Mouse (Mus musculus): Measurements from ENCODE around the gene Pglyrp4. TPM values are rescaled to one million over a fixed set of nuclear protein-coding genes. Genes with fewer than 3 reads are reported as not detected.

Pglyrp4 gene
- total RNA-seq (2014; rRNA removed) (not detected in 2 replicates), polyA plus RNA-seq (2015; fragmentation: Nextera tagmentation; extraction: Ambion mirVana) (not detected in 2 replicates)

GRCm38 (mm10) chr3:90726606-90727005, at the start of gene Pglyrp4:
Gene Pglyrp4 (plus strand): TSS chr3:90726906.
- Histone ChIP-seq H3K4me1 (ENCODE audit: insufficient read depth, low read length) (no peaks in the 10 kb centered on the region), H3K27me3 (ENCODE audit: insufficient read depth, low read length) (no peaks in the 10 kb centered on the region), H3K4me3 (ENCODE audit: low read length) (no peak within 1 kb of the TSS), H3K4me2 (ENCODE audit: low read depth, low read length) (no peak within 1 kb of the TSS), H3K9me3 (ENCODE audit: low read length) (no peaks in the 10 kb centered on the region), H3K9ac (replicated peaks; ENCODE audit: low read length) (no peak within 1 kb of the TSS), H3K36me3 (ENCODE audit: insufficient read depth, low read length) (no peaks in the 10 kb centered on the region), H3K27ac (no peak within 1 kb of the TSS)
- no peak for DNase-seq (ENCODE audit: low spot score)
- no peak for TF ChIP-seq CTCF (IDR thresholded peaks at IDR 0.05; ENCODE audit: low read depth)
- 87% methylated on average over 3 of the region's 3 CpGs for WGBS
- ATAC-seq = no peak

GRCm38 (mm10) chr3:90678656-90679055, 48.0 kb upstream of the Pglyrp4 start:
- Histone ChIP-seq H3K9ac (replicated peaks; ENCODE audit: low read length) (no peak overlapping the region), H3K9me3 (ENCODE audit: low read length) (no peaks in the 10 kb centered on the region), H3K4me2 (ENCODE audit: low read depth, low read length) (no peak overlapping the region), H3K4me1 (ENCODE audit: insufficient read depth, low read length) (no peaks in the 10 kb centered on the region), H3K4me3 (ENCODE audit: low read length) (no peak overlapping the region), H3K27ac (no peak overlapping the region), H3K27me3 (ENCODE audit: insufficient read depth, low read length) (no peaks in the 10 kb centered on the region), H3K36me3 (ENCODE audit: insufficient read depth, low read length) (no peaks in the 10 kb centered on the region)
- no peak for DNase-seq (ENCODE audit: low spot score)
- WGBS = 66% methylated on average over 3 of the region's 3 CpGs
- no peak for TF ChIP-seq CTCF (IDR thresholded peaks at IDR 0.05; ENCODE audit: low read depth)
- ATAC-seq = no peak

GRCm38 (mm10) chr3:90683929-90684328, 42.8 kb upstream of the Pglyrp4 start:
- H3K27me3 ChIP-seq (ENCODE audit: insufficient read depth, low read length) = no peaks in the 10 kb centered on the region
- H3K9me3 ChIP-seq (ENCODE audit: low read length) = no peaks in the 10 kb centered on the region
- H3K27ac ChIP-seq = no peak overlapping the region
- no peak overlapping the region for H3K9ac ChIP-seq (replicated peaks; ENCODE audit: low read length)
- DNase-seq (ENCODE audit: low spot score) (no peak), ATAC-seq (no peak)
- H3K4me2 ChIP-seq (ENCODE audit: low read depth, low read length) = no peak overlapping the region
- H3K4me1 ChIP-seq (ENCODE audit: insufficient read depth, low read length) = no peaks in the 10 kb centered on the region
- H3K36me3 ChIP-seq (ENCODE audit: insufficient read depth, low read length) = no peaks in the 10 kb centered on the region
- TF ChIP-seq CTCF (IDR thresholded peaks at IDR 0.05; ENCODE audit: low read depth) = no peak
- no peak overlapping the region for H3K4me3 ChIP-seq (ENCODE audit: low read length)
- 86% methylated on average over 3 of the region's 3 CpGs for WGBS

- WGBS = 84% methylated on average over 2 of the region's 2 CpGs
- ATAC-seq = no peak
- DNase-seq (ENCODE audit: low spot score) = no peak
- no peak overlapping the region for H3K4me2 ChIP-seq (ENCODE audit: low read depth, low read length)
- no peak overlapping the region for H3K4me3 ChIP-seq (ENCODE audit: low read length)
- no peak for TF ChIP-seq CTCF (IDR thresholded peaks at IDR 0.05; ENCODE audit: low read depth)
- no peaks in the 10 kb centered on the region for H3K36me3 ChIP-seq (ENCODE audit: insufficient read depth, low read length)
- H3K27me3 ChIP-seq (ENCODE audit: insufficient read depth, low read length) = no peaks in the 10 kb centered on the region
- H3K4me1 ChIP-seq (ENCODE audit: insufficient read depth, low read length) = no peaks in the 10 kb centered on the region
- H3K9ac ChIP-seq (replicated peaks; ENCODE audit: low read length) = no peak overlapping the region
- H3K9me3 ChIP-seq (ENCODE audit: low read length) = no peaks in the 10 kb centered on the region
- no peak overlapping the region for H3K27ac ChIP-seq
Observed at GRCm38 (mm10) chr3:90686835-90687234, 39.9 kb upstream of the Pglyrp4 start.

GRCm38 (mm10) chr3:90693496-90693895, 33.2 kb upstream of the Pglyrp4 start:
- Histone ChIP-seq H3K9me3 (ENCODE audit: low read length) (no peaks in the 10 kb centered on the region), H3K27me3 (ENCODE audit: insufficient read depth, low read length) (no peaks in the 10 kb centered on the region), H3K4me1 (ENCODE audit: insufficient read depth, low read length) (no peaks in the 10 kb centered on the region), H3K4me3 (ENCODE audit: low read length) (no peak overlapping the region), H3K36me3 (ENCODE audit: insufficient read depth, low read length) (no peaks in the 10 kb centered on the region), H3K27ac (no peak overlapping the region), H3K4me2 (ENCODE audit: low read depth, low read length) (no peak overlapping the region), H3K9ac (replicated peaks; ENCODE audit: low read length) (no peak overlapping the region)
- no peak for TF ChIP-seq CTCF (IDR thresholded peaks at IDR 0.05; ENCODE audit: low read depth)
- 83% methylated on average over 2 of the region's 2 CpGs for whole genome bisulfite sequencing
- no peak for DNase-seq (ENCODE audit: low spot score)
- no peak for ATAC-seq

- H3K4me3 ChIP-seq (ENCODE audit: low read length) = no peak within 1 kb of the TSS
- no peak for TF ChIP-seq CTCF (IDR thresholded peaks at IDR 0.05; ENCODE audit: low read depth)
- no peaks in the 10 kb centered on the region for H3K9me3 ChIP-seq (ENCODE audit: low read length)
- H3K9ac ChIP-seq (replicated peaks; ENCODE audit: low read length) = no peak within 1 kb of the TSS
- H3K4me2 ChIP-seq (ENCODE audit: low read depth, low read length) = no peak within 1 kb of the TSS
- no peaks in the 10 kb centered on the region for H3K4me1 ChIP-seq (ENCODE audit: insufficient read depth, low read length)
- no peaks in the 10 kb centered on the region for H3K27me3 ChIP-seq (ENCODE audit: insufficient read depth, low read length)
- 73% methylated on average over 3 of the region's 3 CpGs for WGBS
- no peak within 1 kb of the TSS for H3K27ac ChIP-seq
- H3K36me3 ChIP-seq (ENCODE audit: insufficient read depth, low read length) = no peaks in the 10 kb centered on the region
- DNase-seq (ENCODE audit: low spot score) (no peak), ATAC-seq (no peak)
Observed at GRCm38 (mm10) chr3:90695613-90696012, 31.1 kb upstream of the Pglyrp4 start, which contains the start of gene S100a9. Gene S100a9 (minus strand): TSS chr3:90695721.

- TF ChIP-seq CTCF (IDR thresholded peaks at IDR 0.05; ENCODE audit: low read depth) = no peak
- no peaks in the 10 kb centered on the region for H3K27me3 ChIP-seq (ENCODE audit: insufficient read depth, low read length)
- no peak for ATAC-seq
- H3K4me3 ChIP-seq (ENCODE audit: low read length) = no peak overlapping the region
- no peak overlapping the region for H3K4me2 ChIP-seq (ENCODE audit: low read depth, low read length)
- H3K27ac ChIP-seq = no peak overlapping the region
- H3K36me3 ChIP-seq (ENCODE audit: insufficient read depth, low read length) = no peaks in the 10 kb centered on the region
- no peak for DNase-seq (ENCODE audit: low spot score)
- WGBS = 92% methylated on average over 2 of the region's 2 CpGs
- H3K9me3 ChIP-seq (ENCODE audit: low read length) = no peaks in the 10 kb centered on the region
- no peaks in the 10 kb centered on the region for H3K4me1 ChIP-seq (ENCODE audit: insufficient read depth, low read length)
- no peak overlapping the region for H3K9ac ChIP-seq (replicated peaks; ENCODE audit: low read length)
Observed at GRCm38 (mm10) chr3:90702244-90702643, 24.5 kb upstream of the Pglyrp4 start.
